Mouse (Mus musculus) cerebellum, adult 11 months (tissue): ENCODE measurements around the gene Deup1.

ENCODE experiments used
- DNase-seq: peaks from one replicate; pipeline ENCODE4 v3.0.0; 2022

Deup1 gene

DNA sequence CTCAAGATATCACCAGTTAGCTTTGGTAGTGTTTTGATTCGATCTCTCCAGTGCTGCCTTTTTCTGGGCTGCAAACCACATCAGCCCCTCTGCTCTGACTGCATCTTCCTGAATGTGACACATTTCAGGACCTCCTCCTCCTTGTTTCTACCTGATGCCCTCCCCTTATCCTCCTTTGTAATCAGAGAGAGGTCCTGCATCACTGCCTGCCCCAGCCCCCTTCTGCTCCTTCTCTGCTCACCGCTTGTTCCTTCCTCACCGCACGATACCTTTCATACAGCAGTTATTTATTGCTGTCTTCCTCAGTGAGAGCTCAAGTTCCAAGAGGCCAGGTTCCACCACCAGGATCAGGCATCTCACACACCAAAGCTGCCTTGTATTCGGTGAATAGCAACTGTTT is 96.5 kb downstream of the Deup1 start:
- no peak for DNase-seq

DNA sequence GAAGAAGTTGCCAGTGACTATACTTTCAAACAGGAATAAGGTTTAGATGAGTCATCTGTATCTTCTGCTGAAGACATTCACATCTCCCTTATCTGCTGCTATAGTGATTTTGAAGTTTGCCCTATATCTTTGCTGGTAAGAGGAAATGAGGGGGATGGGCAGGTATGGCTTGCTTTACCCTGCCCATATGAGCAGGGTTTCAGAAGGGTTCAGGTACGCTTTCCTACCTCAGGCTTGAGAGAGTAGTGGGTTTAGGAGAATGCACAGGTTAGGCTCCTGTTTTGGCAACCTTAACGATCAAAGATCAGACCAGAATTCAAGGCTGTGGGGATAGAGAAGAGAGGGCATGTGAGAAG is 97.8 kb downstream of the Deup1 start:
- DNase-seq = no peak

DNA sequence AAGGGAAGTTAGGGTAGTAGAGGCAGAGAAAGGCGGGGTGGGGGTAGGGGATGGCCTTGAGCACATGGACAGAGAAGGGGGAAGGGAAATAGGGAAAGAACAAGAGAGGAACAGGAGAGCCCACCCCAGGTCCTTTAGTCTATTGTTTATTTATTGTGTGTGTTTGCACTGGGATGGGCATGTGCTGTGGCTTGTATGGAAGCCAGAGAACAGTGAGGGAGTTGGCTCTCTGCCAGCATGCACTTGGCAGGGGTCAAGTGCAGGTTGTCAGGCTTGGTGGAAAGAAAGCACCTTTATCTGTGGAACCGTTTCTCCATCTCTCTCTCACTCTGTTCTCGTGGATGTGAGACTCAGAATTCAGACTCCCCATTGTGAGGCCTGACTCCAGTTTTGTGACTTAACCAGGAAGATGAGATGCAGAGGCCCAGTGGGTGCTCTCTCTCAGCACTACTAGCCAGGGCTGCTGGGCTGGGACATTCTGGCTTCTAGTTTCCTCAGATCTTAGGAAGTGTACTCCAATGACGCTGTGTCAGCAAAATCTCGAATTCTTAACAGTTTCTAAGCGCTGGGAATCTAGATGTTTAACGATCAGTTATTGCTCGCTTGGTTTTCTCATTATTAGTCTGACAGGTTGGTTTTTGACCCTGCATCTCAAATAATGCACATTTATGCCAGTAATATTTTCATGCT is 98.3 kb downstream of the Deup1 start:
- DNase-seq = peak; percentile 13

DNA sequence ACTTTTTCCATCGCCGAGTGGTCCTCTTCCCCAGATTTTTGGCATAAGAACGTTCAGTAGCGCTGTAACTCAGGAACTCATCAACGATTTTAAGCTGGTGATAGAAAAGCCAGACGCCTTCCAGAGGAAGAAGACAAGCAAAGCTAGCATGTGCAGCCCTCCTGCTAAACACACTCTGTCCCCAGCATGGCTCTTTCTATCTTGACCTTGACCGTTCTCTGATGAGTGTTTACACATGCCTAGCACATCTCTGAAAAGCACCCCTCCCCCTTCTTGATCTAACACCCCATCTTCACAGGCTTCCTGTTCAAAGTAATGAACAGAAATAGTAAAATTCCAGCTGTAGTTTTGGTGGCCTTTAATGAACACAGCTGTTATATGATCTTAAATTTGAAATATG is 99.4 kb downstream of the Deup1 start:
- no peak for DNase-seq

DNA sequence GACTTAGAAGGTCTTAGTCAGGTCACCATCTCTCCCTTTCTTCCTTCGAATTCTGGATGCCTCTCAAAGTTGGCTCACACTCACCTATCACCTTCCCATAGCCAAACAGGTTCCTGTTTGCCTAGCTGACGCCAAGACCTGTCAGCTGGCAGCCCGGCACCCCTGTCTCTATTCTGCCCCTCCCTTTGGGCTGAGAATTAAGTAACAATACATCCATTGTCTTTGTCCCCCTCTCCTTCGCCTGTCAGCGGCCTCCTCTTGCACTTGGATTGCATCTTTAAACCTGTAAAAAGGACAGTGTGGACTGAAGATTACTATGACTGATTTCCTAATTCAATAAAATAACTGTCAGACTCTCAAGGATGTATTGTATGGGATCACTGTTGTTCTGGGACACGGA is 99.9 kb downstream of the Deup1 start:
- DNase-seq = no peak

DNA sequence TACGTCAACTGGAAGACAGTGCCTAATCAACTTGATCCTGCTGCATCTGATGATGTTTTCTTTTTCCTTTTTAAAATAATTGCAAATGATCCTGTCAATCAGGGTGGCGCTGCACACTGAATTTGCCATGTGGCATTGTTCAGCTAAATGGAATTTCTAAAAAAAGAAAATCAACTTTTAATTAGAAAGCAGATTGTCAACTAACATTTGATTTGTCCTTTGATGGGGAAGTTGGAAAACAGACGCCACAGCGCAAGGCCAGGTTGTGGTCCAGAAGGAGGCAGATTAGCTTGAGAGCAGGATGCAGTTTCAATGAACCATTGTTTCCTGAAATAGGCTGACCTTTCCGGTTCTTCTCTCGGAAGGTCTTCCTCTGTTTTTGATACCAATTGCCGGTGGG is 101.2 kb downstream of the Deup1 start:
- DNase-seq = no peak

DNA sequence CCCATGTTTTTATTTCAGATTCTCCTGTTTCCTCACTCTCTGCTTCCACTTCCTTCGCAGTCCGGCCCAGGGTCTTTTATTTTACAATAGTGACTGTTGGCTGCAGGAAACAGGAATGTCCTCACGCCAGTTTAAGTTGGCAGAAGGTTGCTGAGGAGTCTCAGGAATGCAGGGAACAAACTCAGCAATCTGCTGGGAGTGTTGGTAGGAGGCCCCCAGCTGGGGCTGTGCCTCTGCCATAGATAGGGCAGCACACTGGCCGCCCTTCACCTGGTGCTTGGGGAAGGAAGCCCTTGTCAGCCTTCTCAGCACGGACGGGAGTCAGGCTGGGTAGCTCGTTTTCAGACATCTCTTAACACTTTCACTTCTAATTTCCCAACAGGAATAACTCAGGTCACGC is 102.5 kb downstream of the Deup1 start:
- no peak for DNase-seq

DNA sequence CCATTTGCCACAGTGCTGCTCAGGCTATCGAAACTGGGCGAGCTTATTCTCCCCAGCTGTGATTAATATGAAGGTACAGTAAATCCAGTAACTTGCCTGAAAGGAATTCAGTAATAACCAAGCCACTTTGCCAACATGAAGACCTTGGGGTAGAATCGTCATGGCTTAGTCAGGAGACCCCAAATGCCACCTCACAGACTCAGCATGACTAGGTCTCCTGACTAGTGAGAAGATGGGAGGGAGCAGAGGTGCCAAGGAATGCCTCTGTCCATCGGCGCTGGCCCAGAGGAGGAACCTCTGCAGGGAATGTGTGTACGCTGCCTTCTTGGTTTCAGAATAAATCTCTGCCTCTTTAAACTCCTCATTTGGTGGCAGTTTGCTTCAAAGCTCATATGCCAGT is 104.1 kb downstream of the Deup1 start:
- no peak for DNase-seq

DNA sequence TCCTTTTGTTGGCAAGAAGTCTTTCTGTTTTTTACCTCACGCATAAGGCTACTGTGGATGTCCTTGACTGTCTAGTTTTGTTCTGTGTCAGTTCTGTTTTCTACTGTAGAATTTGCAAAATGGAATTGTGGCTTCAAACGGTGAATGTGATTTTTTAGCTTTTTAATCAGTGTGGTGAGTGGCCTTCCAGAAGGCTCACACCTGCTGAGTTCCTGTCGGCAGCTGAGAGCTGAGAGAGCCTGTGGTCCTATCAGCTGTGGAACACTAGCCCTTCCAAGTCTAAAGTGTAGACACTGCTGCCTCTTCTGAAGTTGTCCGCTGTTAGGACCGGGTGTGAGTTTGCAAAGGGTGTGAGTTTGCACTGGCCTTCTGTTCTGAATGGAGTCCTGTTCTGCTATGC is 104.8 kb downstream of the Deup1 start:
- no peak for DNase-seq

DNA sequence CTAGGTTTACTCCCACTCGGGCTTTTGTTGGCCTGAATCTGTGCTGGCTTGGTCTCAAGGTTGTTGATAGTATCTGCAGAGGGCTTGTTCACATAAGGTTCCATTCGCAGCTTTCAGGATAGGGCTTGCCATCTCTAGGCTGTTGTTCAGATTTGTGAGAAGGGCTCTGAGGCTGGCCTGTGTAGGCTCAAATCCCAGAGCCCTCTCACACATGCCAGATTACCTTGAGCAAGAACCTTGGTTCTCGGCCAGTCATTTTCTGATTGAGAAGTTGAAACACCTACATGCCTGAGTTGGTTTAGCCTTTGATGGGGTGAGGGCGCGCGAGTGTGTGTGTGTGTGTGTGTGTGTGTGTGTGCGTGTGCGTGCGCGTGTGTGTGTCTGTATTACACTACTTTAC is 105.4 kb downstream of the Deup1 start:
- DNase-seq = no peak

DNA sequence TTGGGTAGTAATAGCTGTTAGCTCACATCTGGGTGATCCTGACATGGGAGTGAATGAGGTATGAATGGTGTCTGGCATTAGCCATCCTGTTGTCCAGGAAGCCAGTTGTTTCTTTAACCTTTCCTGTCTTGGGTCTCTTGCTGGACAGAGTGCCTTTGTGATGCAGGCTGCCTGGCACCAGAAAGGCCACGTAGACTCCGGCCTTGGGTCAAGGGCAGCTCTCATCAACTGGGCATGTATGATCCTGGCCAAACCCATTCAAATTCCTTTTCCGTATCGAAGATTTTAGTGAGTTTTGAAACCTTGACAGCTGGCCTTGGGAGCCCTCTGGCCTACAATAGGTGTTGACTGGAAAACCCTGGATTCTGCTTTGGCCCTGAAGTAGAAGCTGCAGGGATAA is 109.8 kb downstream of the Deup1 start:
- DNase-seq = no peak

DNA sequence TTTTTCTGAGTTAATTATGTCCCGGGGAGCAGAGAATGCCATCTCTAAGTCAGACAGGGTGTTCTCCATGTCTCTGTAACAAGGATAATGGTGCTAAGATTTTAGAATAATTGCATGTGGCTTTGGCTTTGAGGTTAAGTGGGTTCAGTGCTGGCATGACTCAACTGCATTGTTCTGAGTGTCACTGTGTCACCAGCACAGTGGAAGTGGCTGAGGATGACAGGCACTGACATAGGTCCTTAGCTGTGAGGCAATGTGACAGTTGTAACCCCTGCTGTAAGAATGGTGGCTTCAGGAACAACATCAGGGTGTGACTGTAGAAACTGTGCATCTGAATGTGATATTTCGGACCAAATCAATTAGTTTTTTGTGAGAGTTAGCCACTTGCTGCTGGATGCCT is 111.7 kb downstream of the Deup1 start:
- no peak for DNase-seq

DNA sequence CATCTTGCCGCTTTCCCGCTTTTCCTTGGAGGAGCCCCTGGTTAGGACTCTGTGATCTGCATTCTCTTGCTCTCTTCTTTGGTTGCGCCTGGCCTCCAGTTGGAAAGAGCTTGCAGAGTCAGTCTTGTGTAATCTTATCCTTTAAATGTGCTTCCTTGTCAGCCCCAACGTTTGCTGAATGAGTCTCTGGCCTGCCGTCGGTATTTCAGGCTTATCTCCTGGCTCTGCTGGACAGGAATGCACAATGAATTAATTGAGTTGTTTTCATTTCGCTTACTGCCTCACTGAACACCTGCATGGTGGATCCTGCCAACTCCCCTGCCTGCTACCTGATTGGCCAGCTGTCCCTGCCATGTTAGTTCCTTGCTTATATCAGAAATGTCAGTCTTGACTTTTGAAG is 114.8 kb downstream of the Deup1 start:
- no peak for DNase-seq

DNA sequence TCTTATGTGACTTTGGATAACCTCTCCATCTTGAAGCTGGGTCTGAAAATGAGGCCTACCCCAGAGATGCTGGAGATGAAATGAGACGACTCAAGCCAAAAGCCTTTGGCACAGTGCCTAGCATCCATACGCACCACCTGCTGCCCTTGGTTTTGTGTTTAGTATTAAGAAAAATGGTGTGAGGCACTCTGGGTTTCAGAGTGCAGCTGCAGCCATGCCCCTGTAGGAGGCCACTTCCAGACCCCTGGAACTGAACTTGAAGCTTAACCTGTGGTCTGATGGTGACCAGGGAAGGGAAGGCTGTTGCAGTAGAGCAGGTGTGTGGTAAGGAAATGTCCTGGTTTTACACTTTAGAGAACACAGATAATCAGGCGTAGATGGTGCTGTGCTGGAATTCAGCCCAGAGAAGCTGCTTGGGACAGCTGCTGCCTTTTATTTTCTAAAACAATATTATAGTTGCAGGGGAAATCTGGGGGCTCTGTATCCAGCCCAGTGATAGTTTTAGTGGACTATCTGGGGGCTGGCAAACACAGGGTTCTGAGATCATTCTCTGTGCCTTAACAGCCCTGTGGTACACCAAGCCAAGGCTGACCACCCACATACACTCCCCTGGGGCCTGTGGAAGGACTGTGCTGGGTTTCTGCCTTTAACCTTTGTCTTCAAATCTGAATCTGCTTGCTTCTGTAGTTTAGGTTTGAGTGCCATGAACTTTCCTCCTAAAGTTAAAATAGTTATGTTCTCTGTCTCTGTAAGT is 117.0 kb downstream of the Deup1 start:
- DNase-seq = no peak
